Mouse (Mus musculus) lung, embryonic 15.5 days (tissue): ENCODE results near the gene Tbc1d5. TPM values are rescaled to one million over a fixed set of nuclear protein-coding genes. Genes with fewer than 3 reads are reported as not detected.
A peak's percentile ranks its signal among the peaks of the same experiment; 100 is the strongest.

Experiments used
- ATAC-seq: fragments of 200-750 bp; cut with Nextera tagmentation; 2 replicates; pipeline ENCODE4 v1.8.0; 2017; ENCODE audit warnings: moderate number of reproducible peaks, borderline replicate concordance; ENCODE audit not compliant: low FRiP score, low TSS enrichment; ENCODE audit errors: extremely low read depth
- H3K27ac ChIP-seq: fragments of 300-500 bp; sonication (generic); 2 replicates; pipeline ENCODE4 v1.5.1; 2015; ENCODE audit warnings: moderate library complexity, mild to moderate bottlenecking, inconsistent platforms
- H3K27me3 ChIP-seq: fragments of 300-500 bp; sonication (generic); 2 replicates; pipeline ENCODE4 v1.6.1; 2015; ENCODE audit warnings: inconsistent platforms
- H3K36me3 ChIP-seq: fragments of 300-500 bp; sonication (generic); 2 replicates; pipeline ENCODE4 v1.6.1; 2015; ENCODE audit warnings: inconsistent platforms
- H3K4me1 ChIP-seq: fragments of 300-500 bp; sonication (generic); 2 replicates; pipeline ENCODE4 v1.6.1; 2015; ENCODE audit warnings: inconsistent platforms
- H3K4me2 ChIP-seq: fragments of 300-500 bp; sonication (generic); 2 replicates; pipeline ENCODE4 v1.6.1; 2015; ENCODE audit warnings: inconsistent platforms, mild to moderate bottlenecking, moderate library complexity
- H3K4me3 ChIP-seq: fragments of 300-500 bp; sonication (generic); 2 replicates; pipeline ENCODE4 v1.5.1; 2015; ENCODE audit warnings: mild to moderate bottlenecking, inconsistent platforms
- H3K9ac ChIP-seq: fragments of 300-500 bp; sonication (generic); 2 replicates; pipeline ENCODE4 v1.6.1; 2015; ENCODE audit warnings: inconsistent platforms
- H3K9me3 ChIP-seq: fragments of 300-500 bp; sonication (generic); 2 replicates; pipeline ENCODE4 v1.6.1; 2016; ENCODE audit warnings: inconsistent platforms
- whole genome bisulfite sequencing: fragments of 180-500 bp; shearing (Covaris S2); methylation state at CpG from one replicate; pipeline ENCODE4 v1.1.7; 2015; 5-methylcytosine and 5-hydroxymethylcytosine counted together
- polyA plus RNA-seq: library from polyadenylated mRNA; unstranded; fragments of >200 nt; fragmentation: Nextera tagmentation; extraction: Ambion mirVana; gene quantifications from 2 replicates; pipeline ENCODE4 v1.2.1, GENCODE M21; 2015

Tbc1d5 gene
- polyA plus RNA-seq, 1 experiment from 2014 or later, result 11.6 TPM

DNA sequence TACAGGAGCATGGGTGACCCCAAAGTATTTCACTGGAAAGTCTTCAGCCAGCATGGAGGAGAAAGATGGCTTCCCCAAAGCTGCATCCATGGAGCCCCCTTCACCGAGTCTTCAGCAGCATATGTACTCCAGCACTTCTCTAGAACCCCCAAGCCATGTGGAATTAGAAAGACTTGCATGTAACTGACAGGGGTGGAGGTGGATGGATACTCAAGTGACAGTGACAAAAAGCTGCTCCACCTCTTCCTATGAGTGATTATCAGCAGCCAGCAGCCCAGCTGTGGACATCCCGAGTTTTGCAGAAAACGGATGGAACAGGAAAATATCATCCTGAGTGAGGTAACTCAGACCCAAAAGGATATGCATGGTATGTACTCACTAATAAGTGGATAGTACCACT lies 311.9 kb downstream of the Tbc1d5 start:
- no peak for ATAC-seq
- H3K9me3 ChIP-seq, result no peaks in the 10 kb centered on the region
- H3K36me3 ChIP-seq, result no peaks in the 10 kb centered on the region
- no peaks in the 10 kb centered on the region for H3K27me3 ChIP-seq
- H3K4me1 ChIP-seq, result no peaks in the 10 kb centered on the region
- H3K27ac ChIP-seq, result no peak overlapping the region
- no peak overlapping the region for H3K4me2 ChIP-seq
- WGBS, result 53% methylated on average over 3 of the region's 3 CpGs
- no peak overlapping the region for H3K4me3 ChIP-seq
- no peak overlapping the region for H3K9ac ChIP-seq

DNA sequence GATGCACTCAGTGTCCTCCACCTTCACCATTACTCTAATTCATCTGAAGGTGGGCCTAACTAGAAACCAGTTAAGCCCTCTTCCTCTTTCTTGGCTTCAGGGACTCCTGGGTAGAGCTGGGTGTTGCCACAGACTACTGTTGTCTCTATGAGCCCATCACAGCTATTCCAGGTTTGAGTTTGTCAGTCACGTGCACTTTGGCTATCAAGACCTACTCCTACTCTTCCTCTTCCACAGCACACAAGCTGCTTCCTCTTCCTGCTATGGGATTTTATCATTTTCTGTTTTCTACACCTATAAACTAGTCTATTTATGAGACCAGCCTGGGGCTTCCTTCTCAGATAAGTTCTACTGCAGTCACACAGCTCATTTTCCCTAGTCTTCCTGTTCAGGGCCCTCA lies 314.4 kb downstream of the Tbc1d5 start:
- ATAC-seq, result no peak
- no peak overlapping the region for H3K27ac ChIP-seq
- no peaks in the 10 kb centered on the region for H3K4me1 ChIP-seq
- no peak overlapping the region for H3K4me2 ChIP-seq
- 78% methylated on average over 1 of the region's 1 CpGs for WGBS
- H3K27me3 ChIP-seq, result no peaks in the 10 kb centered on the region
- no peak overlapping the region for H3K4me3 ChIP-seq
- no peaks in the 10 kb centered on the region for H3K9me3 ChIP-seq
- H3K36me3 ChIP-seq, result no peaks in the 10 kb centered on the region
- no peak overlapping the region for H3K9ac ChIP-seq

DNA sequence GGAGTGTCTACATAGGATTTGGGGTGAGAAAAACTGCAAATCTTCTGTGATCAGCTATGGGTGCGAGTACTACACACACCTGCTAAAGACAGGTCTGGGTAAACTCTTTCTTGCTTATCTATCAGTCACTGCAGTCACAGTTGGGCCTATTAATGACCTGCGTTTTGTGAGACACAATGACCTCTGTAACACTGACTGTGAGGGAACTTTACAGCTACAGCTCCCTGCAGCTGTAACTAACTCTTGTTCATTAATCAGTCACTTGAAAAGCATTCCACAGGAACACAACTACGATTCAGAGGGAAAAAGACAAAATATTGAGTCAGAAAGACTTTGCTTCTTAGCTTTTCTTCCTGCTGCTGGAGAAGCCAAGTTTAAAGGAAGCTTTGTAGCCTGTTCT lies 325.9 kb downstream of the Tbc1d5 start:
- WGBS, result 24% methylated on average over 3 of the region's 3 CpGs
- ATAC-seq, result no peak

DNA sequence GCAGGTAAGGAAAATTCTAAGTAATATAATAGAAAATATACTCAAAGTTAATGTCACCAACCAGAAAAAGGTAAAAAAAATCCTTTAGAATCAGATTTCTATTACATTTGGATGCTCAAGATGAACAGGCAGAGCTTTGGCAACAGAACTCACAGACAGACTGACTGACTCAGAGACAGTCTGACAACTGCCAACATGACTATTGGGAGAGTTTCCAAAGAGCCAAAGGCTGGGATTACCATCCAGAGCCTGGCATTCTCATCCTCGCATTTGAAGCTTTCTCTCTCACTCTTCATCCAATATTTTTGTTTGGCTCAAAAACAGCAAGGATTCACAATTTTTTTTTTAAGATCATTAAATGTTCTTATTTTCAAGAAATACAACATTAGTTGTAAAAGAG lies 327.8 kb downstream of the Tbc1d5 start:
- H3K4me1 ChIP-seq, result no peaks in the 10 kb centered on the region
- no peak for ATAC-seq
- H3K9me3 ChIP-seq, result no peaks in the 10 kb centered on the region
- H3K9ac ChIP-seq, result no peak overlapping the region
- H3K27ac ChIP-seq, result no peak overlapping the region
- no peak overlapping the region for H3K4me3 ChIP-seq
- no peaks in the 10 kb centered on the region for H3K36me3 ChIP-seq
- WGBS, result 75% methylated on average over 1 of the region's 1 CpGs
- H3K27me3 ChIP-seq, result no peaks in the 10 kb centered on the region
- no peak overlapping the region for H3K4me2 ChIP-seq

More for the DNA sequence above, 325.9 kb downstream of the Tbc1d5 start:
- Histone ChIP-seq H3K36me3 (no peaks in the 10 kb centered on the region), H3K4me1 (no peaks in the 10 kb centered on the region), H3K27me3 (no peaks in the 10 kb centered on the region), H3K27ac (no peak overlapping the region), H3K9me3 (no peaks in the 10 kb centered on the region), H3K4me2 (no peak overlapping the region), H3K4me3 (no peak overlapping the region), H3K9ac (no peak overlapping the region)

DNA sequence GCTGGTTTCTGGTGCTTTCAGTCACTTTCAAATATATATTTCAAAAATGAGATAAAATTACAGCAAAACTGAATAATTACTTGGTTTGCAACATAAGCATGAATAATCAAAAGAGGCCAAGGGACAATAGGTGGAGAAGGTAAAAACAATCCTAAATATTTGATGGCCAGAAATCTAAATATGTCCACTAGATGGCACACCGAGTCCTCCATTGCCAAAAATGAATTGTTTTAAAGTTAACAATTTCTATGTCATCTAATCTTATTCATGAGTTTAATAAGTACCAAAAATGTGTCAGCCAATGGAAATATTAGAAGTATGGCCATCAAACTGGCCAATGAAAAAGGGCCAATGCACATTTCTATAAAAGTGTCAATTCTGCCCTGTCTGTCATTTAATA lies 365.1 kb downstream of the Tbc1d5 start:
- no peak for ATAC-seq
- WGBS, result 37% methylated on average over 1 of the region's 1 CpGs
- no peaks in the 10 kb centered on the region for H3K27me3 ChIP-seq
- no peaks in the 10 kb centered on the region for H3K4me1 ChIP-seq
- no peak overlapping the region for H3K4me2 ChIP-seq
- no peaks in the 10 kb centered on the region for H3K9me3 ChIP-seq
- H3K27ac ChIP-seq, result no peak overlapping the region
- no peaks in the 10 kb centered on the region for H3K36me3 ChIP-seq
- H3K9ac ChIP-seq, result no peak overlapping the region
- no peak overlapping the region for H3K4me3 ChIP-seq

DNA sequence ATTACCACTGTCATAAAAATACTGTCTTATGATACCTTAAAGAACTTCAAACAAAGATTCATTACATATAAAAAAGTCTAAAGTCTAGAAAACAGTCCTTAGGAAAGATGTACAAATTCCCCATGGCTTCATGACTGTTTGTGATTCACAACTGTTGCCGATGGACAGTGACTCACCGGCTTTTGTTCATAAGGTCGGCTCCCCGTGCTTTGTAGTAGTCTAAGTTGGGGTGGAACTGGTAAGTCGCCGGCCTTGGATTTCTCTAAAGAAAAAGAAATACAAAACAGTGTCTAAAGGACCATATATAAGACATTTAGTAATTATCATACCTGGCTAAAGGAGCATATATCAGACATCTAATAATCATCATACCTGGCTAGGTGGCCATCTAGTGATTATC lies 365.6 kb downstream of the Tbc1d5 start:
- Histone ChIP-seq H3K4me3 (no peak overlapping the region), H3K27me3 (no peaks in the 10 kb centered on the region), H3K9me3 (no peaks in the 10 kb centered on the region), H3K27ac (no peak overlapping the region), H3K4me1 (no peaks in the 10 kb centered on the region), H3K36me3 (no peaks in the 10 kb centered on the region), H3K9ac (no peak overlapping the region), H3K4me2 (no peak overlapping the region)
- WGBS, result 90% methylated on average over 6 of the region's 6 CpGs
- ATAC-seq, result no peak

DNA sequence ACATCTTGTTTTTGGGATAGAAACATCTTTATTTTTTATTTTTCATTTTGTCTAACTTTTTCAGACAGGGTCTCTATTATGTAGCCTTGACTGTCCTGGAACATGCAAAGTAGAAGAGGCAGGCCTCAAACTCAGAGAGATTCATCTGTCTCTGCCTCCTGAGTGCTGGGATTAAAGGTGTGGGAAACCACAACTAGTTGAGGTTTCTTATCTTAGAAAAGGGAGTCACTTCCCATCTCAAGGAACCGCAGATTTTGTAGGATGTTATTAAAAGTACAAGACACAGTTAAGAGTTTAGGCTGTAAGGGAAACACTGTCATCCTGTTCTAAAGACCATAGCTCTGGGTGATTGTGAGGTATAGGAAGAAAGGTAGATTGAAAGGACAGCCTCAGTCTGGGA lies 373.5 kb downstream of the Tbc1d5 start:
- 71% methylated on average over 1 of the region's 1 CpGs for WGBS
- Histone ChIP-seq H3K27me3 (no peaks in the 10 kb centered on the region), H3K9ac (no peak overlapping the region), H3K27ac (no peak overlapping the region), H3K4me2 (no peak overlapping the region), H3K9me3 (no peaks in the 10 kb centered on the region), H3K36me3 (no peaks in the 10 kb centered on the region), H3K4me1 (no peaks in the 10 kb centered on the region), H3K4me3 (no peak overlapping the region)
- ATAC-seq, result no peak

DNA sequence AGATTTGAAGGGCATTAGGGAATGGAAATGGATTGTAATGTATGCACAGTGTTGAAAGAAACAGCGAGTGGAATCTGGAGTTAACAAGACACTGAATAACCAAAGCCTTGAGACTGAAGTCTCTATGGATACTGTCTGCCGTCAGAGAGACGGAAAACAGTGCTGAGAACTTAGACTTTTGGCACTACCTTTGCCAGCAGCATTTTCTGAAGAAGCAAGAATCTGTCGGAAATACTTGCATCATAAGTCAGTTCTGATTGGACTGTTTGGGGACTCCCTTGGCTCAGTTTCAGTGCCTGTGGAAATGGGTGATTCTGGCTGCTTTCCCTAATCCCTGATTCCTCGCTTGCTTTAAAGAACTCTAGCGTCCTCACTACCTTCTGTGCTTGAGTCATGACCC lies 375.9 kb downstream of the Tbc1d5 start:
- Histone ChIP-seq H3K36me3 (no peaks in the 10 kb centered on the region), H3K4me3 (no peak overlapping the region), H3K4me1 (no peaks in the 10 kb centered on the region), H3K4me2 (no peak overlapping the region), H3K9me3 (no peaks in the 10 kb centered on the region), H3K9ac (no peak overlapping the region), H3K27ac (no peak overlapping the region), H3K27me3 (no peaks in the 10 kb centered on the region)
- no peak for ATAC-seq
- 68% methylated on average over 6 of the region's 6 CpGs for WGBS

DNA sequence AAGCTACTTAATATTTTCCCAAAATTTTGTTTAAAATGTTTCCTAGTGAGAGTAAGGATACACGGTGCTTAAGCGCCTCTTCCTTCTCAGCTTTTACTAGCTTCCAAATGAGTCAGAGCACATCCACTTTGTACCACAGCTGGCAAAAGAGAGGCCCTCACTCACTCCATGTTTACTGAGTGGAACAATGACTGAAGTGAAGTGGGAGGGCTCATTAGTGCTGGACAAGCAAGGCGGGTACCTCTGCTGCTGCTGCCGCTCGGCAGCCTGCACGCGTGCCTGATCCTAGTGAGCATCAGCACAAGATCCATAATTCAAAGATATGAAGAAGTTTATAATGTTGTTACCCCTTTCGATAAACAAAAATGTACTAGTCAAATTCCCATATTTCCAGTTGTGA lies 376.8 kb downstream of the Tbc1d5 start:
- ATAC-seq, result no peak
- H3K4me3 ChIP-seq, result no peak overlapping the region
- no peaks in the 10 kb centered on the region for H3K4me1 ChIP-seq
- 61% methylated on average over 8 of the region's 8 CpGs for WGBS
- H3K36me3 ChIP-seq, result no peaks in the 10 kb centered on the region
- H3K27ac ChIP-seq, result no peak overlapping the region
- H3K9ac ChIP-seq, result no peak overlapping the region
- H3K27me3 ChIP-seq, result no peaks in the 10 kb centered on the region
- H3K4me2 ChIP-seq, result no peak overlapping the region
- no peaks in the 10 kb centered on the region for H3K9me3 ChIP-seq

DNA sequence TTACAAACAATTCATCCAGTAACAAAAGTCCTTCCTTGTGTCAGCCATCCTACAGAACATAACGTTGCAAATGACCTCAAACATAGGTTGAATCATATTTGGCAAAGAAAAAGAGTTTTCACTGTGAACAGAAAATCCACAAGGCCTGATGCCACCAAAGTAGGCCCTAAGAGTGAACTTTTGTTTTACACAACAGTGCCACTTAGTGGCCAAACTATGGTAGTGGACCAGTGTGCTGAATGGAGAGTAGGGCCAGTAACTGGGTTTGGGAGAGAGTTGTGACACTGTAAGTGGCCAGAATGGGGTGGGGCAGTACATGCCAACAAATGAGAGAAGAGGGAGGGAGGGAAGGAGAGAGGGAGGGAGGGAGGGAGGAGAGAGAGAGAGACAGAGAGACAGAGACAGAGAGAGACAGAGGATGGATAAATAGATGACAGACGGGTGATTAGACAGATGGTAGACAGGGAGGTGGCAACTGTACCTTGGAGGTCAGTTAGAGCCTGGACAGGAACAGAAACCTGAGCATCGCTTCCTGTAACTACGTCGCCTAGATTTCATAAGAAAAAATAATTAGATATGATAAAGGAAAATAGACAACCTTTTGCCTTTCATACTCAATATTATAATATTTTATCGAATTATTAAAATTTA lies 383.6 kb downstream of the Tbc1d5 start:
- Histone ChIP-seq H3K4me3 (no peak overlapping the region), H3K9me3 (no peaks in the 10 kb centered on the region), H3K4me1 (no peaks in the 10 kb centered on the region), H3K36me3 (no peaks in the 10 kb centered on the region), H3K27me3 (no peaks in the 10 kb centered on the region), H3K9ac (no peak overlapping the region), H3K27ac (no peak overlapping the region), H3K4me2 (no peak overlapping the region)
- WGBS, result 67% methylated on average over 6 of the region's 6 CpGs
- ATAC-seq, result peak; percentile 67; the same call in 1 of the 2 replicates

DNA sequence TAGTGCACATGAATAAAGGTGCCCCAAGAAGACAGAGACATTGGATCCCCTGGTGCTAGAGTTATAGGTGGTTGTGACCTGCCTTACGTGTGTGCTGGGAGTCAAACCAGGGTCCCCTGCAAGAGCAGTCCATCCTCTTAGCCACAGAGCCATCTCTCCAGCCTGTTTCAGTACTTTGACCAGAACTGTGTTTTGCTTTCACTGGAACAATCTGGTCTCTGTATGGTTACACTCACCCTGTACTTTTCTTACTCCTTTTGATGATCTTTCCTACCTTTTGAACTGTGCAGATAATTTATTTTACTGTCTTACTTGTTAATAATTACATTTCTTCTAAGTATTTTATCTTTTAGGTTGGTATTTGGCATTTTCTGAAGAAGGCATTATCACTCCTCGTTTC lies 387.5 kb downstream of the Tbc1d5 start:
- no peaks in the 10 kb centered on the region for H3K9me3 ChIP-seq
- H3K9ac ChIP-seq, result no peak overlapping the region
- H3K27ac ChIP-seq, result no peak overlapping the region
- ATAC-seq, result no peak
- H3K36me3 ChIP-seq, result no peaks in the 10 kb centered on the region
- 45% methylated on average over 2 of the region's 2 CpGs for WGBS
- no peak overlapping the region for H3K4me2 ChIP-seq
- no peaks in the 10 kb centered on the region for H3K4me1 ChIP-seq
- H3K27me3 ChIP-seq, result no peaks in the 10 kb centered on the region
- H3K4me3 ChIP-seq, result no peak overlapping the region

DNA sequence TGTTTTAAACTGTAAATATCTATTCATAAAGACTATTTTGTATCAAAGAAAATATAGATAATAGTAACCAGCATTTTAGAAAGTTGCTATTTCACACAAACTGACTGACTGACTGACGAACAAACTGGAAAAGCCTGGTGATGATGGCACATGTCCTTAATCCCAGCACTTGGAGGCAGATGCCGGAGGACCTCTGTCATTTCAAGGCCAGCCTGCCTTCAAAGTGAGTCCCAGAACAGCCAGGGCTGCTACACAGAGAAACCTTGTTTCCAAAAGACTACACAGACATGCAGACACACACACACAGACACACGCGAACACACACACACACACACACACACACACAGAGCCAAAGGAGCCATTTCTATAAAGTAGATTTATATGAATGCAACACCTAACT lies 390.3 kb downstream of the Tbc1d5 start:
- Histone ChIP-seq H3K9me3 (no peaks in the 10 kb centered on the region), H3K27ac (no peak overlapping the region), H3K4me3 (no peak overlapping the region), H3K4me1 (no peaks in the 10 kb centered on the region), H3K36me3 (no peaks in the 10 kb centered on the region), H3K9ac (no peak overlapping the region), H3K4me2 (no peak overlapping the region), H3K27me3 (no peaks in the 10 kb centered on the region)
- WGBS, result 92% methylated on average over 4 of the region's 4 CpGs
- ATAC-seq, result no peak

DNA sequence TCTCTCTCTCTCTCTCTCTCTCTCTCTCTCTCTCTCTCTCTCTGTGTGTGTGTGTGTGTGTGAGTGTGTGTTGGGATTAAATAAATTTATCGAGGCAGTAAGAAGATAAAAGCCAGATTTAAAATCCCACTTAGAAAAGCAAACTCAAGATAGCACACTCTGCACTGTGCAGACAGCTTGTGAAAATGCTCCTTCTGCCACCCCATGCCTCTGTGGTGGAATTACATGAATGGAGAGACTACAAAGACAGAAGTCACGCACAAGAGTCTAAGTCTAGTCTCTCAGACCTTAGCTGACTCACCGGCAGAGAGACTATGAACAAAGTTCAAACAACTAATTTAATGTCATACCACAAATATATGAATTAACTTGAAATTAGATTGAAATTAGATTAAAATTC lies 403.9 kb downstream of the Tbc1d5 start:
- no peaks in the 10 kb centered on the region for H3K27me3 ChIP-seq
- no peaks in the 10 kb centered on the region for H3K9me3 ChIP-seq
- no peaks in the 10 kb centered on the region for H3K4me1 ChIP-seq
- WGBS, result 56% methylated on average over 3 of the region's 3 CpGs
- H3K27ac ChIP-seq, result no peak overlapping the region
- no peaks in the 10 kb centered on the region for H3K36me3 ChIP-seq
- no peak overlapping the region for H3K4me2 ChIP-seq
- no peak overlapping the region for H3K9ac ChIP-seq
- ATAC-seq, result no peak
- H3K4me3 ChIP-seq, result no peak overlapping the region
